Mouse (Mus musculus) embryonic fibroblast, embryonic 13.5 days (primary cell): ENCODE measurements around the gene Il10.

Experiments
- CTCF ChIP-seq: IDR thresholded peaks from 2 replicates; pipeline ENCODE4 v1.5.1; 2011; ENCODE audit warnings: mild to moderate bottlenecking, control low read depth, low read length, moderate library complexity, borderline replicate concordance; ENCODE audit not compliant: insufficient read depth
- POLR2A ChIP-seq: IDR thresholded peaks from 2 replicates; pipeline ENCODE4 v1.6.1; 2011; ENCODE audit warnings: low read depth, mild to moderate bottlenecking, control low read depth, low read length, moderate library complexity

GRCm38 (mm10) chr1:131050011-131050410 lies 30.4 kb downstream of the Il10 start:
- TF ChIP-seq CTCF (no peak), POLR2A (no peak)
